Mouse (Mus musculus) brain, embryonic 14.5 days (tissue): ENCODE measurements at regions not wholly inside any gene's neighbourhood (a gene's known extent, or its start where the extent isn't known, plus 50 kb on each side); places are given as distances from the start of the nearest gene placed in this dataset.

Source experiments
- CTCF ChIP-seq: fragments of 200-500 bp; IDR thresholded peaks from 2 replicates; pipeline ENCODE4 v1.5.1; 2012; ENCODE audit warnings: inconsistent platforms, mild to moderate bottlenecking, moderate library complexity, borderline replicate concordance; ENCODE audit not compliant: insufficient read depth, insufficient read length; ENCODE audit errors: extremely low read depth
- POLR2A ChIP-seq: fragments of 200-500 bp; IDR thresholded peaks from 2 replicates; pipeline ENCODE4 v1.6.1; 2012; ENCODE audit warnings: mild to moderate bottlenecking, inconsistent platforms, borderline replicate concordance; ENCODE audit not compliant: poor library complexity, insufficient read depth, insufficient read length, severe bottlenecking; ENCODE audit errors: extremely low read depth

DNA sequence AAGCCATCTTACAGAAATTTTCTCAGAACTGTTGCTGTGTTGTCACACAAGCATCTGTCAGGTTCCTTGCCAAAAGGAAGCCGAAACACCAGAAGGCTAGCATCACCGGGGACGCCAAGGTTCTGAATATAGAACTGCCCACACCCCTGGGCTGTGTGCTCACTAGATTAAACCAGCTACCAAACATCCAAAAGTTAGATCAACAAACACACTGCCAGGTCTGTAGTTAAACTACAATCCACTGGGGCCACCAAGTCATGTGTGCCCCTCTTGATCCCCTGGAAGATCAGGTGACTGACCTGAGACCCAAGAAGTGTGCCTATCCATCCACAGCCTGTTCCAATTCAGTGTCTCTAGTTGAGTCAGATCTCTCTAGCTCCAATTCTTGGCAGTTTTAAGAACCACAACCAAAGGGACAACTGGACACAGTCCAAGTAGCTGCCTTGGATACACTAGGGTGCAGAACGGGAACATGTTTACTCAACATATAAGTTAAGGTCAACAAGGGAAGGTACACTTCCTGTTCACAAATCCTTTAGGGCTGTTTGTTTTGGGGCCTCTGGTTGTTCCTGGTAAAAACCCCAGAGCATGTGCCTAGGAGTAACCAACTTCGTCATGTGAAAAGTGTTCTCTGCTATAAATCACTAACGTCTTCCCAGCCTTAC lies 232.0 kb upstream of the Ppargc1a start:
- TF ChIP-seq POLR2A (no peak), CTCF (no peak)
